Mouse (Mus musculus) liver, adult 2 months (tissue): ENCODE data around the gene Sema3f. TPM values are rescaled to one million over a fixed set of nuclear protein-coding genes. Genes with fewer than 3 reads are reported as not detected.
A peak's percentile ranks its signal among the peaks of the same experiment; 100 is the strongest.

Source experiments
- DNase-seq: peaks from one replicate; pipeline ENCODE4 v3.0.0-alpha.2; 2011; ENCODE audit warnings: low read depth, low spot score; ENCODE audit errors: extremely low read depth
- H3K27ac ChIP-seq: fragments of 200-500 bp; replicated peaks from 2 replicates; pipeline ENCODE4 v1.5.1; 2012; ENCODE audit warnings: low read depth, mild to moderate bottlenecking, control low read depth, inconsistent platforms, low read length; ENCODE audit not compliant: insufficient read depth
- H3K27me3 ChIP-seq: fragments of 200-500 bp; 2 replicates; pipeline ENCODE4 v1.6.1; 2012; ENCODE audit warnings: mild to moderate bottlenecking, moderate library complexity, low read length, inconsistent platforms; ENCODE audit not compliant: control insufficient read depth, insufficient read depth
- H3K36me3 ChIP-seq: fragments of 200-500 bp; 2 replicates; pipeline ENCODE4 v1.6.1; 2012; ENCODE audit warnings: low read length, inconsistent platforms; ENCODE audit not compliant: control insufficient read depth, insufficient read depth
- H3K4me1 ChIP-seq: fragments of 200-500 bp; 2 replicates; pipeline ENCODE4 v1.6.1; 2011; ENCODE audit warnings: low read length; ENCODE audit not compliant: control insufficient read depth, insufficient read depth
- H3K4me3 ChIP-seq: fragments of 200-500 bp; 2 replicates; pipeline ENCODE4 v1.5.1; 2011; ENCODE audit warnings: low read depth, mild to moderate bottlenecking, control low read depth, low read length, moderate library complexity; ENCODE audit not compliant: insufficient read depth
- H3K79me2 ChIP-seq: fragments of 200-500 bp; 2 replicates; pipeline ENCODE4 v1.6.1; 2012; ENCODE audit warnings: inconsistent platforms, mild to moderate bottlenecking, low read length, moderate library complexity; ENCODE audit not compliant: control insufficient read depth, insufficient read depth
- H3K9ac ChIP-seq: fragments of 200-500 bp; 2 replicates; pipeline ENCODE4 v1.6.1; 2012; ENCODE audit warnings: low read depth, mild to moderate bottlenecking, control low read depth, inconsistent platforms, low read length
- CTCF ChIP-seq: fragments of 200-500 bp; IDR thresholded peaks from 2 replicates; pipeline ENCODE4 v1.5.1; 2011; ENCODE audit warnings: low read depth, low read length, control low read depth
- POLR2A ChIP-seq: fragments of 200-500 bp; IDR thresholded peaks from 2 replicates; pipeline ENCODE4 v1.6.1; 2011; ENCODE audit warnings: low read length, control low read depth; ENCODE audit not compliant: insufficient read depth; ENCODE audit errors: extremely low read depth
- WGBS: fragments of 180-500 bp; shearing (Covaris S2); methylation state at CpG from one replicate; pipeline ENCODE4 v1.1.7; 2018; 5-methylcytosine and 5-hydroxymethylcytosine counted together
- polyA plus RNA-seq: library from polyadenylated mRNA; depleted of rRNA; stranded (reverse); fragments of >200 nt; gene quantifications from 2 replicates; pipeline ENCODE4 v1.2.3, GENCODE M21; 2012
- total RNA-seq: library from RNA; depleted of rRNA; stranded (reverse); fragments of >200 nt; gene quantifications from 2 replicates; pipeline ENCODE4 v1.2.3, GENCODE M21; 2014

Sema3f gene
- total and polyA plus RNA-seq, 2 experiments = 3.5 to 8.9 TPM

DNA sequence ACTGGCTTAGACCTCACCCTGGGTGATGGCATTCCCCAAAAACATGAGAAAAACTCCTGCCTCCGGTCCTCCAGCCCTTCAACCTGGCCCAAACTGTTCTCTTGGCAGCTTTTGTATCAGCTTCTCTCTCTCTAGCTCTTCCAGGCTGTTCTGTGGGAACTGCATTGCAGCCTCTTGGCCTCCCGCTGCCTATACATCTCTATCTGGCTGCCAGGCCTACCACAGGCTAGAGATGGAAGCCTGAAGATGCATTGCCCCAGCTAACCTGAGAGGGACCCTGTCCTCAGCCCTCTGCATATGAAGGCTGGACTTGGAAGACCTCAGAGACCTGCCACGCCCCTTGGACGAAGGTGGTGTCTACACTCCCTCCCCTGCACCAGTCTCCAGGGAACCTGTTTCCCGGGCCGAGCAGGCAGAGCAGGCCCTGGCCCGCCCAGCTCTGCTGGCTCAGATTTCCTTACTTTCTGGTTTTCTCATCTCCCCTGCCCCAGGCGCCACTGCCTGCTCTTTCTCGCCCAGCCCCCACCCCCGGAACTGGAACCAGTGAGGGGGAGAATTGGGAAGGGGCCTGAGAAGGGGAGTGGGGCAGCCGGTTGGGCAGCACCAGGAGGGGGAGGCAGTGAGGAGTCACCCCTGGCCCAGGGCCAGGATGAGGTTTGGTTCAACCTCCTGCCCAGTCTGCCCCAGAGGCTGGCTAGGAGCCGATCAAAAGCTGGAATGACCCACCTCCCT, 4.1 kb upstream of the Sema3f start:
- TF ChIP-seq CTCF = no peak
- no peak for TF ChIP-seq POLR2A
- H3K27ac ChIP-seq = no peak overlapping the region

DNA sequence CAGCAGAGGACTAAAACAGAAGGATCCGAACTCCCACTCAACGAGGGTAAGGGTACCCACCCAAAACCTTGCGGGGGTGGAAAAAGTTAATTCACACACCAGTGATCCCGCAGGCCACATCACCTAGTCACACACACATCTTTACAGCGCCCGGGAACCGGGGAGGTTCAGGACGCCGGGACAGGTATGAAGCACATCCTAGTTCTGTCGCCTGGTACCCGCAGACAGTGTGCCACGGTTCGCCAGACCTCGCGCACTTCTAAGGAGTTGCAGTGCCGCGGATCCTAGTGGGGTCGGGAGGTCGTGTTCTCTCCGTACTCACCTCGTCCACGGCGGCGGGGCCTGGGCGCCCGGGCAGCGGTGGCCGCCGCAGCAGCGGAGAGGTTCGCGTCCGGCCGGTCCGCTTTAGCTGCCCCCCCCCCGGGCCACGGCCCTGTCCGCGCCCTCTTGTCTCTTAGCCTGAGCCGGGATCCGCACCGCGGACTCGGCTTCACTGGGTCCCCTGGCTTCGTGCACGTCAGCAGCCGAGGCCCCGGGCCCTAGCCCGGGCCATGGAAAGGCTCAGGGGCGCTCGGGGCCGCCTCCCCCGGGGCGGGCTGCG, 1.1 kb downstream of the Sema3f start:
- no peak for TF ChIP-seq POLR2A
- TF ChIP-seq CTCF = no peak
- Histone ChIP-seq H3K4me1 (no peaks in the 10 kb centered on the region; the same call in 1 of the 2 replicates), H3K27me3 (no peaks in the 10 kb centered on the region; the same call in 1 of the 2 replicates)

More for the DNA sequence above, 4.1 kb upstream of the Sema3f start:
- Histone ChIP-seq H3K9ac (no peak overlapping the region), H3K4me3 (no peak overlapping the region), H3K36me3 (no peaks in the 10 kb centered on the region), H3K27me3 (no peaks in the 10 kb centered on the region), H3K4me1 (no peaks in the 10 kb centered on the region; the same call in 1 of the 2 replicates), H3K79me2 (no peaks in the 10 kb centered on the region)
- 44% methylated on average over 12 of the region's 12 CpGs for WGBS
- no peak for DNase-seq

DNA sequence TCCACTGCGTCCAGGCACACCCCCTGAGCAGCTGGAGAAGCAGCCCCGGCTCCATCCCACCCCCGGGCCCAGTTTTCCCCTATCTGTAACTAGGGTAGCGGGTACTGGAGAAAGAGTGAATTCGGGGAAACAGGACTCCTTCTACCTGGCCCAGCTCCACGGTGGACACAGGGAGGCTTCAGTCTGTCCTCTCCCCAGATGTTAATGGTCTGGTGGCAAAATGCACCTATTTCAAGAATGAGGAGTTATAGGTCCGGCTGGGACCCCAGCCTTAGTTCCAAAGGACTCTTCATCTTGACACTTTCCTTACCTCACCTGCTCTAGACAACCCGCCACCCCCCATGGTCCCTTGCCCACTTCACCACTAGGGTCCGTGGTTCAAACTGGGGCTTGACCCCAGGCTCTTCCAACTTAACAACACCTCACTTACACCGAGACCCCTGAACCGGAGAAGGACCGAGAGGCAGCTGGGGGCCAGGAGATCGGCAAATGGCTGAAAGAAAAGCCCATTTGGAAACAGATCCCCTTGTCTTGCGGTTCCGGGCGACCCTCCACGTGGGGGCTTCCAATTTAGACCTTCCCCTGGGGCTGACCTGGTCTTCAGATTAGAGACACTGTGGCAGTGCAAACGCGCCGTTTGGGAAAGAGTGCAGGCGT, 1.7 kb downstream of the Sema3f start:
- Histone ChIP-seq H3K79me2 (no peaks in the 10 kb centered on the region), H3K4me1 (peaks cover 2% of the 10 kb centered on the region; the same call in 1 of the 2 replicates), H3K4me3 (peak overlapping the region; percentile 73), H3K9ac (peak overlapping the region; percentile 83), H3K36me3 (no peaks in the 10 kb centered on the region), H3K27me3 (no peaks in the 10 kb centered on the region; the same call in 1 of the 2 replicates), H3K27ac (no peak overlapping the region)
- WGBS = 9% methylated on average over 21 of the region's 21 CpGs
- no peak for TF ChIP-seq CTCF
- TF ChIP-seq POLR2A = no peak
- DNase-seq = no peak

More for the DNA sequence above, 1.1 kb downstream of the Sema3f start:
- Histone ChIP-seq H3K9ac (peak overlapping the region; percentile 83), H3K27ac (peak overlapping the region; percentile 46; the same call in 1 of the 2 replicates), H3K79me2 (no peaks in the 10 kb centered on the region), H3K4me3 (peak overlapping the region; percentile 73), H3K36me3 (no peaks in the 10 kb centered on the region)
- 1% methylated on average over 54 of the region's 55 CpGs for WGBS
- DNase-seq = no peak

DNA sequence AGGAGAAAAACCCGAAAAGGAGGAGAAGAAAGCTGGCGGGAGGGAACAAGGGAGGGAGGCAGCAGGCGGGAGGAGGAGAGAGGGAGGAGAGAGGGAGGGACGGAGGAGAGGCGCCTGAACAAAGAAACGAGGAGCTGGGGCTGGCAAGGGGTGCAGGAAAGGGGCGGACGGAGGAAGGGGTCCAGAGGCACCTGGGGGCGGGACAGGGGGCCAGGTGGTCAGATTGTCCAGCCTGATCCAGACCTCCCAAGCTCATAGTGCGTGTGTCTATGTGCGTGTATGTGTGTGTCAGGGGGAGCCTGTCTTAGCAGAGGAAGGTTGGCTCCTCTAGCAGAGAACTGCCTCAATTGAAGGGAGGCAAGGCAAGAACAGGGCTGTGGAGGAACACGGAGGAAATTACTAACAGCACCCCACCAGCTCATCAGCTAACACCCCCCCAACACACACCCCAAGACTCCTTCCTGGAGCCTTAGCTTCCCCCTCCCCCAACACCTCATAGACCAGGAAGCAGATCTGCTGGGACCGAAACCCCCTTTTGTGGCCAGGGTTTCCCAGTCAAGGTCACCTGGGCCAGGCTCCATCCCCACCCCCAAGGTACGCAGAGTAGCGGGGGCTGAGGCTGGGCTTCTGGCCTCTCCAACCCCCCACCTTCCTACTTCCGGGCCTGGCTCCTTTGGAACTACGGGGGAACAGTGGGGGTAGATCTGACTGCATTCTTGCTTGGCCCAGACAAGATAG, 2.4 kb downstream of the Sema3f start:
- Histone ChIP-seq H3K4me3 (peak overlapping the region; percentile 44), H3K4me1 (peaks cover 2% of the 10 kb centered on the region; the same call in 1 of the 2 replicates), H3K27ac (no peak overlapping the region), H3K27me3 (no peaks in the 10 kb centered on the region; the same call in 1 of the 2 replicates), H3K36me3 (no peaks in the 10 kb centered on the region), H3K79me2 (no peaks in the 10 kb centered on the region), H3K9ac (peak overlapping the region; percentile 27)
- DNase-seq = no peak
- TF ChIP-seq POLR2A (no peak), CTCF (no peak)
- WGBS = 24% methylated on average over 17 of the region's 17 CpGs

DNA sequence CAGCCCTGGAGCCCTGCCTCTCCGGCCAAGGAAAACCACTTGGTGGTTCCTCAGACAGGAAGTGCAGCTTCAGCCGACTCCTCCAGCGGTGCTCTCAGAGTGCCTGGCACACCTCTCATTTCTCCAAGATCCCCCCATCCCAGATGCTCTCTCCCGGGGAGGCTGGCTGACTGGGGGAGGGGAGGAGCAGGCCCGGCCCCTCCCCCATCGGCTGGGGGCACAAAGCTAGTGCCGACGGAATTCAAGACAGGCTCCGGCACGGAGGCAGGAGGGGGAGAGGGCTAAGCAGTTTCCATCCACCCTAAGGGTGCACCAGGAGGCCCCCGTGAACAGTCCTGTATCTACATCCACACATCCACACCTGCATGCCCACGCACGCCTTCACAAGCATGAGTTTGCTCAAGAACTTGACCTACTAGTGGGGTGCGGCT, 3.5 kb downstream of the Sema3f start:
- no peaks in the 10 kb centered on the region for H3K79me2 ChIP-seq
- TF ChIP-seq POLR2A (no peak), CTCF (no peak)
- H3K9ac ChIP-seq = 0 out of 2 replicates have a peak overlapping the region, but pooled peaks have one; percentile 8
- H3K27ac ChIP-seq = no peak overlapping the region
- H3K4me3 ChIP-seq = peak overlapping the region; percentile 21; the same call in 1 of the 2 replicates
- H3K27me3 ChIP-seq = no peaks in the 10 kb centered on the region; the same call in 1 of the 2 replicates
- peaks cover 2% of the 10 kb centered on the region; the same call in 1 of the 2 replicates for H3K4me1 ChIP-seq
- no peaks in the 10 kb centered on the region for H3K36me3 ChIP-seq
- 27% methylated on average over 14 of the region's 14 CpGs for WGBS
- no peak for DNase-seq
